Comparison of ENCODE assay signal across 15 mouse cellular contexts in the genomic region with DNA sequence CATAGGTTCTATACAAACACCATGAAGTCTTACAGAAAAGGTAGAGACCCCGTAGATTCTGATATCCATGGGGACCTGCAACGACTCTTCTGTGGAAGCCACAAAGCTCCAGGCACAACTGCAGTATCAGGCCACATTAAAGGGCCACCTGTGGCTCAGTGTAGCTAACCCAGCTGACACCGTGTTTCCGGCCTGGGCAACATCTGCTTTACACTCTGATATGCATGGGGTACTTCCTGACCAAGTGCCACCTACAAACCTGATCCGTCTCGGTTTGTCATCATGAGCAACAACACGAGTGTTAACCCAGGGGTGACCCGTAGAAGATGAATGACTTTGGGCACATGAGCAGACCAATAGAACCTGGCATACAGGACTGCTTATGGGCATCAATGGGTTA. TPM values are rescaled to one million over a fixed set of nuclear protein-coding genes. Genes with fewer than 3 reads are reported as not detected.
DNase-seq lines count a peak whose midpoint lies in the region; ATAC-seq and TF ChIP-seq lines count a peak whose summit lies in the region.
"Had no signal": no experiment of that assay in that cellular context is flagged by ENCODE, and none has a peak within 500 bp of the region (broad histone marks: within the 10 kb centered on the region; RNA-seq: fewer than 3 reads in every experiment).

No protein-coding gene starts in this region.

- no peak for ATAC-seq in forebrain, embryonic 16.5 days
- ATAC-seq: forebrain, embryonic 15.5 days had no signal

- TF ChIP-seq CTCF in lung, adult 2 months (IDR thresholded peaks at IDR 0.05; ENCODE audit: insufficient read depth, low read length): no peak

- H3K9me3 ChIP-seq in limb, embryonic 10.5 days (replicated peaks): no peaks in the 10 kb centered on the region
- H3K9me3 ChIP-seq in midbrain, embryonic 10.5 days (replicated peaks): no peaks in the 10 kb centered on the region
- no peaks in the 10 kb centered on the region for H3K9me3 ChIP-seq in forebrain, embryonic 16.5 days (ENCODE audit: control insufficient read depth, low read length)
- H3K9me3 ChIP-seq: embryonic facial prominence, embryonic 15.5 days; forebrain, embryonic 15.5 days; neural tube, embryonic 12.5 days; stomach, embryonic 15.5 days had no signal

- H3K9ac ChIP-seq in forebrain, embryonic 16.5 days (replicated peaks; ENCODE audit: low read depth, low read length): no peak overlapping the region
- H3K9ac ChIP-seq: embryonic facial prominence, embryonic 15.5 days; forebrain, embryonic 15.5 days; neural tube, embryonic 12.5 days; stomach, embryonic 15.5 days had no signal

- no peak overlapping the region for H3K4me3 ChIP-seq in lung, adult 2 months (replicated peaks; ENCODE audit: extremely low read depth, low read depth, low read length)
- no peak overlapping the region for H3K4me3 ChIP-seq in limb, embryonic 10.5 days
- H3K4me3 ChIP-seq in midbrain, embryonic 10.5 days: no peak overlapping the region
- no peak overlapping the region for H3K4me3 ChIP-seq in forebrain, embryonic 16.5 days (replicated peaks; ENCODE audit: low read length)
- H3K4me3 ChIP-seq: embryonic facial prominence, embryonic 15.5 days; forebrain, embryonic 15.5 days; neural tube, embryonic 12.5 days; stomach, embryonic 15.5 days had no signal

- H3K4me1 ChIP-seq in lung, adult 2 months (ENCODE audit: control insufficient read depth, insufficient read depth, low read length): peaks cover 13% of the 10 kb centered on the region
- H3K4me1 ChIP-seq in limb, embryonic 10.5 days: peaks cover 47% of the 10 kb centered on the region
- H3K4me1 ChIP-seq in midbrain, embryonic 10.5 days: peaks cover 32% of the 10 kb centered on the region
- peaks cover 10% of the 10 kb centered on the region; the same call in 1 of the 2 replicates for H3K4me1 ChIP-seq in forebrain, embryonic 16.5 days (replicated peaks; ENCODE audit: control insufficient read depth, insufficient read depth, low read length)

- H3K27me3 ChIP-seq in limb, embryonic 10.5 days (ENCODE audit: low read depth, poor library complexity, severe bottlenecking): no peaks in the 10 kb centered on the region
- no peaks in the 10 kb centered on the region for H3K27me3 ChIP-seq in midbrain, embryonic 10.5 days (ENCODE audit: low read depth, poor library complexity, severe bottlenecking)
- no peaks in the 10 kb centered on the region for H3K27me3 ChIP-seq in forebrain, embryonic 16.5 days (replicated peaks; ENCODE audit: control insufficient read depth, insufficient read depth, low read length)
- H3K27me3 ChIP-seq: embryonic facial prominence, embryonic 15.5 days; forebrain, embryonic 15.5 days; neural tube, embryonic 12.5 days; stomach, embryonic 15.5 days had no signal

- TF ChIP-seq POLR2A in lung, adult 2 months (IDR thresholded peaks at IDR 0.05; ENCODE audit: borderline replicate concordance, extremely low read depth, low read depth, low read length): no peak

- peak; percentile 48 for DNase-seq in lung, postnatal 25 days (ENCODE audit: low spot score)
- no peak for DNase-seq in lung, adult 2 months
- DNase-seq in limb, embryonic 10.5 days (ENCODE audit: low spot score): no peak
- peak; percentile 35 for DNase-seq in spleen, adult 12 weeks (ENCODE audit: low spot score)
- peak; percentile 82 to 92 for DNase-seq in thymus, postnatal 36 days
- no peak for DNase-seq in midbrain, embryonic 10.5 days (ENCODE audit: low spot score)
- DNase-seq in urinary bladder, postnatal 10 days (ENCODE audit: low spot score): no peak
- DNase-seq: cerebellum, adult 9-11 months had no signal

- peak overlapping the region; percentile 69; the same call in 1 of the 2 replicates for H3K27ac ChIP-seq in limb, embryonic 10.5 days
- H3K27ac ChIP-seq in midbrain, embryonic 10.5 days (replicated peaks): no peak overlapping the region
- H3K27ac ChIP-seq in forebrain, embryonic 16.5 days (ENCODE audit: low read length): no peak overlapping the region
- H3K27ac ChIP-seq: forebrain, embryonic 15.5 days; neural tube, embryonic 12.5 days had no signal

- no peaks in the 10 kb centered on the region for H3K36me3 ChIP-seq in limb, embryonic 10.5 days
- H3K36me3 ChIP-seq in midbrain, embryonic 10.5 days: no peaks in the 10 kb centered on the region
- no peaks in the 10 kb centered on the region for H3K36me3 ChIP-seq in forebrain, embryonic 16.5 days (ENCODE audit: control insufficient read depth, insufficient read depth)
- H3K36me3 ChIP-seq: embryonic facial prominence, embryonic 15.5 days; forebrain, embryonic 15.5 days; neural tube, embryonic 12.5 days; stomach, embryonic 15.5 days had no signal

- WGBS in lung, adult 2 months: 77% methylated on average over 8 of the region's 8 CpGs
- 73% methylated on average over 8 of the region's 8 CpGs for WGBS in limb, embryonic 10.5 days
- 92% methylated on average over 8 of the region's 8 CpGs for WGBS in midbrain, embryonic 10.5 days
- WGBS in forebrain, embryonic 16.5 days: 92% methylated on average over 8 of the region's 8 CpGs

- no peak overlapping the region for H3K4me2 ChIP-seq in forebrain, embryonic 16.5 days (ENCODE audit: low read length)
- H3K4me2 ChIP-seq: forebrain, embryonic 15.5 days; neural tube, embryonic 12.5 days; stomach, embryonic 15.5 days had no signal

RNA-seq across cellular contexts. Expression of gene Gm42791, which starts 18.1 kb away (rescaled TPM):
- polyA plus RNA-seq in lung, adult 2 months (2012; rRNA removed): not detected in 2 replicates
- 0.85 TPM in 1 of 2 replicates, not detected in the other for polyA plus RNA-seq in limb, embryonic 10.5 days (2016; fragmentation: Nextera tagmentation; extraction: Ambion mirVana)
- polyA plus RNA-seq in midbrain, embryonic 10.5 days (2016; fragmentation: Nextera tagmentation; extraction: Ambion mirVana): 2.0 TPM in 1 of 2 replicates, not detected in the other
- polyA plus RNA-seq in forebrain, embryonic 16.5 days (2015; fragmentation: Nextera tagmentation; extraction: Ambion mirVana): 4.4 and 5.8 TPM in 2 replicates
- polyA plus RNA-seq: gonadal fat pad, adult 2 months; hindbrain, embryonic 11.5 days had no signal

RNA-seq across cellular contexts. Expression of gene Katnal1, which starts 47.8 kb away (rescaled TPM):
- polyA plus RNA-seq in lung, adult 2 months (2012; rRNA removed): 5.1 TPM in 2 replicates
- polyA plus RNA-seq in limb, embryonic 10.5 days (2016; fragmentation: Nextera tagmentation; extraction: Ambion mirVana): 15.4 and 19.3 TPM in 2 replicates
- polyA plus RNA-seq in midbrain, embryonic 10.5 days (2016; fragmentation: Nextera tagmentation; extraction: Ambion mirVana): 24.2 and 29.5 TPM in 2 replicates
- 39.6 and 44.3 TPM in 2 replicates for polyA plus RNA-seq in forebrain, embryonic 16.5 days (2015; fragmentation: Nextera tagmentation; extraction: Ambion mirVana)

Comparison
In these comparisons a context has a peak if more than half of its experiments do, and no peak if none do; other contexts are left out.
1. DNase-seq: peak in lung, postnatal 25 days (single experiment), spleen, adult 12 weeks (single experiment) and thymus, postnatal 36 days (2 of 2); none in lung, adult 2 months (single experiment), limb, embryonic 10.5 days (single experiment), midbrain, embryonic 10.5 days (single experiment) and urinary bladder, postnatal 10 days (single experiment).